Mouse (Mus musculus): ENCODE measurements around the gene Olfr1312. TPM values are rescaled to one million over a fixed set of nuclear protein-coding genes. Genes with fewer than 3 reads are reported as not detected.
"Not testable (repeated sequence)": the region's sequence is repeated elsewhere in the genome, so short reads cannot be mapped to it uniquely, and the experiment has no call there.

Gene Olfr1312
- not detected in 2 replicates for polyA plus RNA-seq (2016; fragmentation: Nextera tagmentation; extraction: Ambion mirVana)

- H3K36me3 ChIP-seq: no peaks in the 10 kb centered on the region
- WGBS (ENCODE audit: insufficient replicate concordance): 19% methylated on average over 1 of the region's 1 CpGs
- H3K4me3 ChIP-seq: no peak within 1 kb of the TSS
- no peaks in the 10 kb centered on the region for H3K4me1 ChIP-seq
- no peak within 1 kb of the TSS for H3K27ac ChIP-seq
- H3K27me3 ChIP-seq (replicated peaks): no peaks in the 10 kb centered on the region
- H3K9me3 ChIP-seq (replicated peaks): no peaks in the 10 kb centered on the region
- no peak within 1 kb of the TSS for H3K4me2 ChIP-seq
- H3K9ac ChIP-seq: no peak within 1 kb of the TSS
- no peak for ATAC-seq
Observed at GRCm38 (mm10) chr2:112050138-112050537, at the start of gene Olfr1312. Gene Olfr1312 (minus strand): TSS chr2:112050238.

- H3K36me3 ChIP-seq: no peaks in the 10 kb centered on the region
- no peaks in the 10 kb centered on the region for H3K27me3 ChIP-seq (replicated peaks)
- no peak within 1 kb of the TSS for H3K27ac ChIP-seq
- no peaks in the 10 kb centered on the region for H3K9me3 ChIP-seq (replicated peaks)
- H3K4me3 ChIP-seq: no peak within 1 kb of the TSS
- H3K9ac ChIP-seq: no peak within 1 kb of the TSS
- H3K4me1 ChIP-seq: no peaks in the 10 kb centered on the region
- ATAC-seq: no peak
- H3K4me2 ChIP-seq: no peak within 1 kb of the TSS
Observed at GRCm38 (mm10) chr2:112096681-112097080, 46.6 kb upstream of the Olfr1312 start, which contains the start of gene Olfr1314. Gene Olfr1314 (minus strand): TSS chr2:112096781.

- no peak for ATAC-seq
Observed at GRCm38 (mm10) chr2:112077743-112078142, 27.7 kb upstream of the Olfr1312 start, which contains the start of gene Olfr1313. Gene Olfr1313 (minus strand): TSS chr2:112077843.

GRCm38 (mm10) chr2:112026971-112027370 is 23.1 kb downstream of the Olfr1312 start:
- not testable (repeated sequence) for H3K36me3 ChIP-seq; H3K4me1 ChIP-seq; H3K9me3 ChIP-seq (replicated peaks); H3K27me3 ChIP-seq (replicated peaks); H3K9ac ChIP-seq; ATAC-seq; H3K27ac ChIP-seq; H3K4me3 ChIP-seq; H3K4me2 ChIP-seq
- WGBS (ENCODE audit: insufficient replicate concordance): 34% methylated on average over 6 of the region's 6 CpGs

More at GRCm38 (mm10) chr2:112077743-112078142, 27.7 kb upstream of the Olfr1312 start, which contains the start of gene Olfr1313:
- Histone ChIP-seq H3K36me3 (no peaks in the 10 kb centered on the region), H3K27me3 (replicated peaks) (no peaks in the 10 kb centered on the region), H3K9me3 (replicated peaks) (no peaks in the 10 kb centered on the region), H3K4me3 (no peak within 1 kb of the TSS), H3K4me1 (no peaks in the 10 kb centered on the region), H3K27ac (no peak within 1 kb of the TSS), H3K9ac (no peak within 1 kb of the TSS), H3K4me2 (no peak within 1 kb of the TSS)

- no peaks in the 10 kb centered on the region for H3K36me3 ChIP-seq
- whole genome bisulfite sequencing (ENCODE audit: insufficient replicate concordance): 74% methylated on average over 2 of the region's 2 CpGs
- no peak within 1 kb of the TSS for H3K4me2 ChIP-seq
- H3K9me3 ChIP-seq (replicated peaks): no peaks in the 10 kb centered on the region
- H3K9ac ChIP-seq: no peak within 1 kb of the TSS
- H3K27ac ChIP-seq: no peak within 1 kb of the TSS
- H3K27me3 ChIP-seq (replicated peaks): no peaks in the 10 kb centered on the region
- H3K4me1 ChIP-seq: no peaks in the 10 kb centered on the region
- no peak for ATAC-seq
- H3K4me3 ChIP-seq: no peak within 1 kb of the TSS
Observed at GRCm38 (mm10) chr2:112024312-112024711, 25.7 kb downstream of the Olfr1312 start, which contains the start of gene Olfr1311. Gene Olfr1311 (minus strand): TSS chr2:112024412.

- WGBS (ENCODE audit: insufficient replicate concordance): 53% methylated on average over 3 of the region's 3 CpGs
- Histone ChIP-seq H3K4me3 (no peak overlapping the region), H3K4me2 (no peak overlapping the region), H3K27me3 (replicated peaks) (no peaks in the 10 kb centered on the region), H3K36me3 (no peaks in the 10 kb centered on the region), H3K27ac (no peak overlapping the region), H3K9ac (no peak overlapping the region), H3K4me1 (no peaks in the 10 kb centered on the region), H3K9me3 (replicated peaks) (no peaks in the 10 kb centered on the region)
- no peak for ATAC-seq
Observed at GRCm38 (mm10) chr2:112014900-112015299, 35.1 kb downstream of the Olfr1312 start.

- no peaks in the 10 kb centered on the region for H3K9me3 ChIP-seq (replicated peaks)
- no peak for ATAC-seq
- H3K4me2 ChIP-seq: no peak within 1 kb of the TSS
Observed at GRCm38 (mm10) chr2:112012608-112013007, 37.4 kb downstream of the Olfr1312 start, which contains the start of gene Olfr1310. Gene Olfr1310 (minus strand): TSS chr2:112012708.

GRCm38 (mm10) chr2:111990181-111990580 is 59.9 kb downstream of the Olfr1312 start, which contains the start of gene Olfr1309:
Gene Olfr1309 (minus strand): TSS chr2:111990281.
- WGBS (ENCODE audit: insufficient replicate concordance): 24% methylated on average over 1 of the region's 1 CpGs
- Histone ChIP-seq H3K36me3 (no peaks in the 10 kb centered on the region), H3K27ac (no peak within 1 kb of the TSS), H3K4me2 (no peak within 1 kb of the TSS), H3K27me3 (replicated peaks) (no peaks in the 10 kb centered on the region), H3K4me3 (no peak within 1 kb of the TSS), H3K4me1 (no peaks in the 10 kb centered on the region), H3K9me3 (replicated peaks) (no peaks in the 10 kb centered on the region), H3K9ac (no peak within 1 kb of the TSS)
- no peak for ATAC-seq

More at GRCm38 (mm10) chr2:112012608-112013007, 37.4 kb downstream of the Olfr1312 start, which contains the start of gene Olfr1310:
- Histone ChIP-seq H3K9ac (no peak within 1 kb of the TSS), H3K27me3 (replicated peaks) (no peaks in the 10 kb centered on the region), H3K4me1 (no peaks in the 10 kb centered on the region), H3K4me3 (no peak within 1 kb of the TSS), H3K27ac (no peak within 1 kb of the TSS), H3K36me3 (no peaks in the 10 kb centered on the region)

Other genes starting within 250 kb of the Olfr1312 start
- gene Olfr1303, start 229.9 kb downstream of the Olfr1312 start, polyA plus RNA-seq (2016; fragmentation: Nextera tagmentation; extraction: Ambion mirVana): not detected in 2 replicates
- gene Olfr1305, start 173.1 kb downstream of the Olfr1312 start, polyA plus RNA-seq (2016; fragmentation: Nextera tagmentation; extraction: Ambion mirVana): not detected in 2 replicates
- not detected in 2 replicates for gene Olfr1306, start 134.0 kb downstream of the Olfr1312 start, polyA plus RNA-seq (2016; fragmentation: Nextera tagmentation; extraction: Ambion mirVana)
- gene Olfr1307, start 100.8 kb downstream of the Olfr1312 start, polyA plus RNA-seq (2016; fragmentation: Nextera tagmentation; extraction: Ambion mirVana): not detected in 2 replicates
- not detected in 2 replicates for gene Olfr1308, start 85.3 kb downstream of the Olfr1312 start, polyA plus RNA-seq (2016; fragmentation: Nextera tagmentation; extraction: Ambion mirVana)
- gene Olfr1309, start 60.0 kb downstream of the Olfr1312 start, polyA plus RNA-seq (2016; fragmentation: Nextera tagmentation; extraction: Ambion mirVana): not detected in 2 replicates
- not detected in 2 replicates for gene Olfr1310, start 37.5 kb downstream of the Olfr1312 start, polyA plus RNA-seq (2016; fragmentation: Nextera tagmentation; extraction: Ambion mirVana)
- gene Olfr1311, start 25.8 kb downstream of the Olfr1312 start, polyA plus RNA-seq (2016; fragmentation: Nextera tagmentation; extraction: Ambion mirVana): not detected in 2 replicates
- not detected in 2 replicates for gene Olfr1313, start 27.6 kb upstream of the Olfr1312 start, polyA plus RNA-seq (2016; fragmentation: Nextera tagmentation; extraction: Ambion mirVana)
- not detected in 2 replicates for gene Olfr1314, start 46.5 kb upstream of the Olfr1312 start, polyA plus RNA-seq (2016; fragmentation: Nextera tagmentation; extraction: Ambion mirVana)
- gene Olfr1315-ps1, start 65.2 kb upstream of the Olfr1312 start, polyA plus RNA-seq (2016; fragmentation: Nextera tagmentation; extraction: Ambion mirVana): not detected in 2 replicates
- gene Olfr1316, start 84.7 kb upstream of the Olfr1312 start, polyA plus RNA-seq (2016; fragmentation: Nextera tagmentation; extraction: Ambion mirVana): not detected in 2 replicates
- not detected in 2 replicates for gene Olfr1317, start 90.1 kb upstream of the Olfr1312 start, polyA plus RNA-seq (2016; fragmentation: Nextera tagmentation; extraction: Ambion mirVana)
- not detected in 2 replicates for gene Olfr1318, start 104.0 kb upstream of the Olfr1312 start, polyA plus RNA-seq (2016; fragmentation: Nextera tagmentation; extraction: Ambion mirVana)
- 5.9 TPM in 2 replicates for gene Lpcat4, start 189.2 kb upstream of the Olfr1312 start, polyA plus RNA-seq (2016; fragmentation: Nextera tagmentation; extraction: Ambion mirVana)
- not detected in 2 replicates for gene Nutm1, start 209.1 kb upstream of the Olfr1312 start, polyA plus RNA-seq (2016; fragmentation: Nextera tagmentation; extraction: Ambion mirVana)
- gene Nop10, start 211.7 kb upstream of the Olfr1312 start, polyA plus RNA-seq (2016; fragmentation: Nextera tagmentation; extraction: Ambion mirVana): 211 and 213 TPM in 2 replicates
- 7.0 and 7.4 TPM in 2 replicates for gene Slc12a6, start 215.6 kb upstream of the Olfr1312 start, polyA plus RNA-seq (2016; fragmentation: Nextera tagmentation; extraction: Ambion mirVana)
- not detected in 2 replicates for gene Gm21985, start 216.1 kb upstream of the Olfr1312 start, polyA plus RNA-seq (2016; fragmentation: Nextera tagmentation; extraction: Ambion mirVana)

Data from liver, embryonic 12.5 days (tissue).